Mouse (Mus musculus) liver, adult 2 months (tissue): ENCODE results near the gene Necap2.

Source experiments
- CTCF ChIP-seq: fragments of 200-500 bp; IDR thresholded peaks from 2 replicates; pipeline ENCODE4 v1.5.1; 2011; ENCODE audit warnings: low read depth, low read length, control low read depth
- POLR2A ChIP-seq: fragments of 200-500 bp; IDR thresholded peaks from 2 replicates; pipeline ENCODE4 v1.6.1; 2011; ENCODE audit warnings: low read length, control low read depth; ENCODE audit not compliant: insufficient read depth; ENCODE audit errors: extremely low read depth

DNA sequence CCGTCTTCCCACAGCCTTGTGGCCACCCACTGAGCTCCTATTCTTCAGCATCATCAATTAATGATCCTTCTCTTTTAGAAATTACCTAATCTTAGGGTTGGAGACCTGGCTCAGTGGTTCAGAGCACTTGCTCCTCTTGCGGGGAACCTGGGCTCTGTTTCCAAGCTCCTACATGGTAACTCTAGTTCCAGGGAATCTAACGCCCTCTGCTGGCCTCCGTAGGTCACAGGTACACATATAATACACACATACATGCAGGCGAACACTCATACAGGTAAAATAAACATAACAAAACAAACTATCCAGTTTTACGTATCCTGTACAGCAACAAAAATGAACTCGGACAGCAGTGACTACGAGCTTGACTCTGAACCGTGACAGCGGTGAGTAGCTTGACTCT, 21.2 kb downstream of the Necap2 start:
- TF ChIP-seq CTCF: no peak
- TF ChIP-seq POLR2A: no peak
